Mouse (Mus musculus) A20 (cell line): ENCODE measurements at regions not wholly inside any gene's neighbourhood (a gene's known extent, or its start where the extent isn't known, plus 50 kb on each side); places are given as distances from the start of the nearest gene placed in this dataset.

Experiments used
- DNase-seq: peaks from one replicate; pipeline ENCODE4 v3.0.0-alpha.2; 2011; ENCODE audit warnings: low read depth, low spot score

DNA sequence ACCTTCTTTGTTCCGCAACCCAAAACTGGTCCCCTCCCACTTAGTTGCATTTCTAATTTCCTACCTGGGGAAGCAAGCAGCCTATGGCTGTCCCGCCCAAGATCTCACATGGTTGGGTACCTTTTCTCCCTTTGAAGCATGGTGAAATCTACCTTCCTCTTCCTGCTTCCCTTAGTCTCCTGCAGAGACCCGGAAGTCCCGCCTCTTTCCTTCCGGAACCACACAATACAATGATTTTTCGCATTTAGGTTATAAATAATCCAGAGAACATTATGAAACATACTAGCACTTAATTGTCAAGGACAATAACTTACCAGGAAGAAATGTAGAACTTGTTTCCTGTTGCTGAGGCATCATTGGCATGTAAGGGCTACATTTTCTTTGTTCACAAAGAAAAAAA lies 58.8 kb downstream of the 1700009N14Rik start:
- no peak for DNase-seq

DNA sequence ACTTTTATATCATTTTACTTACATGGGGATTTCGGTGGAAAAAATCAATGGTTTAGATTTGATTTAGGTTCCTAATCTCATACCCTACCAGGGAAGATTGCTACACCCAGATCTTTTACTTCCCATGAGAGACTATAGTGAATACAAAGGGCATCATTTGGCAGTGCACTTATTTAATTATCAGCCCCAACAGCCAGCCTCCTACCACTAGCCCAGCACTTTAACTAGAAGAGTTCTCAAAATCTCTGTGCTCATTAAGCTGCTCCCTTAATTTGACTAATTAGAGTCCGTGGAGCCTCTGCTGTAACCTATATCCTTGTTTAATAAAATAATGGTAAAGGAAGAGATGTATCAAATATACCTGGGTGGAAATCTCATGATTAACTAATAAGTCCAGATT lies 77.4 kb downstream of the 1700009N14Rik start:
- DNase-seq: no peak

DNA sequence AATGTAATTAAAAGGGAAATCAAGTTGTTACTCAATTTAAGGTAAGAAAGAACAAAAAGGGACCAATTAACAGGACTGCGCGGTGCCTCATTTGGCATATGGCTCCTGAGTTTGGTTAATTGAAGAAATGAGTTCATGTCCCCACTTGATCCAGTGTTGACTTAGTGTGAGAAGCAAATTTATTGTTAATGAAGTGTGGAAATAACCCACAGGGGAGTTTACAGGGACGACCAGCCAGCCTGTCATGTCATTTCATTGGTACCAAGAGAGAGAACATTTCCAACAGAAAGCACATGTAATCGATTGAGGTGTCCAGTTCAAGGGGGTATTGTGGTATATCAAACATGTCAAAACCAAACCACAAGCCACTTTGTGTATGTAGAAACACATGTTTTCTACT lies 78.6 kb downstream of the 1700009N14Rik start:
- no peak for DNase-seq

DNA sequence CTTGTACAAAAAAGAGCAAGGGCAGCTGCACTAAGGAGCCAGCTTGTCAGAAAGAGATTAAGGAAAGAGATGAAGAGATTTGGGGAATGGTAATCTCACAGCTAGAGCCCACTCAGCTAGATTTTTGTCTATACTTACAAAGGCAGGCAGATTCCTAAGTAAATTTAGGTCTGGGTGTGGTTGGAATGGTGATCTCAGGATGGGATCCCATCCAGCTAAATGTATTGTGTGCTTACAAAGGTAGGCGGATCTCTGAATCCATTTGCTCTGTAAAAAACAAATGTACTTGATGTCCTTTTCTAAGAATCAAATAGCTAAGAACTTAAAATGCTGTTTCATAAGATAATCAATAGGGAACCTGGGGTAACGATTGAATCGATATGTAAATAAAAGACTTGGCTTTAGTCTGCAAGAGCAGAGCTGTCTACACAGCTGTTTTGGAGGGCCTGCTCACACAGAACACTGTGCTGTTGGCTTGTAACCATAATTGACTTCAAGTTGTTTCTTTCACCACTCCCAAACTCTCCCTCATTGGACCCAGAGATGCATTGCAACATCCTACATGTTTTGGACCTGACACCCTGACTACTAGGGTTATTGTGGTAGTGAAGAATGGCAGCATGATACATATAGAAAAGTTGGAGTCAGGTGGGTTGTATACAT lies 106.1 kb downstream of the 1700009N14Rik start:
- DNase-seq: no peak

DNA sequence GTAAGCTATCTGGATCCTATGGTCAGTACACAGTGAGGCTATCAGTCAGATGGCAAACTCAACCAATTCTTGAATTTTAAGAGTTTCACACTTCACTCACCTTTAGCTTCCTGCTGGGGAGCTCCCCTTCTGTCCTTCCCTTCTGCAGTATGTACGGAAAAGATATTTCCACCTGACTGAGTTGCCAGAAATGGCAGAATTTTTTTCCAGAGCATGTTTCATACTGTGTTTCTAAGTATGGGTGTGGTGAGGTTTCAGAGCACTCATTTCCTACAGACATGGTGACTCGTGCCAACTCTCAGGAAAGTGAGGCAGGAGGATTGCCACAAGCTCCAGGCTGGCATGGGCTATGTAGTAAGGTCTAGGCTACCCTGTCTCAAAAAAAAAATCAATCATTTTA lies 147.3 kb downstream of the 1700009N14Rik start:
- no peak for DNase-seq

DNA sequence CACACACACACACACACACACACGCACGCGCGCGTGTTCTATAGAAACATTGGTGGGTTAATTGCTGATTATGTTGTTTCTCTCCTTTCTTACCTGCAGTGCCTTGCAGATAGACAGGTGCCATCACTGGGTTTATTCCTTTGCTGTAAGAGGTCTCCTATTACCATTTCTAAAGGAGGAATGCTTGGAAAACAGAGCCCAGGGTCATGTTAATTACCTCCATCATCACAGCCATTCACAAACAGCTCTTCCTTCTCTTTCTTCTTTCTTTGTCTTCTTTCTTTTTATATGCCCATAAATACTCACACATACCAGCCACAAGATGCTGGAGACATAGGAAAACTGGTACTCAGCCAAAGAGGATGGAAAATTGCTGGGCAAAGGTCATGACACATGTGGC lies 155.0 kb downstream of the 1700009N14Rik start:
- no peak for DNase-seq

DNA sequence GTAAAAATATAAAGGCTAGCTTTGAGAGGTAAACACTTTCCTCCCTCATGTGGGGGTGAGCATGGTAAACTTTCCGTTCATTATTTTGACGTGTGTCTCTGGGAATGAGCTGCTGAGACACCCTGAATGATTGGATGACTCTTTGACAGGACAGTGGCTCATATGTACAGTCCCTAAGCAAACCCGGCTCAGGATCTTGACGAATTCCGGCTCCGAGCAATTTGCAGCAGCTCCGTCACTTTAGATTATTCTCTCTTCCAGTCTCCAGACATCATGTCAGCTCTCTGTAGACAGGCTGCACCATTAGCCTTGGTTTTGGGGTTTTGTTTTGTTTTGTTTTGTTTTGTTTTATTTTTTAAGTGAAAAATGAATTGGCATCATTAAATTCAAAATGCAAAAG lies 194.0 kb downstream of the 1700009N14Rik start:
- DNase-seq: no peak

DNA sequence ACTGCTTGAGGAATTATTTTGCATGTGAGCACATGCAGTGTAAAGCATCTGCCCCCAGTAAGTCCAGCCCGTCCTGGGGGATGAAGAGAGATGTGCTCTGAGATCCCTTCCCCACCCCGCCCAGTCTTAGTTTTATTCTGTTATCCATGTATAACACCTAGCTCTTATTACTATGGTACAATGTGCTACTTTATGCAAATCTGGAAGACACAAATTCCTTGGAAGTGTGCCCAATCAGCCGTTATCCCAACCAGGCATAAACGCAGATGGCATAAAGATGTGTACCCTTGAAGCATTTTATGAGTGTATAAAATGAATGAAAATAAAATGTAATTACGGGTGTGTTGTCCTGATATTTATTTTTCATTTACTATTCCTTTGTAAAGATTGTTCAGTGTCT lies 194.8 kb downstream of the 1700009N14Rik start:
- DNase-seq: no peak

DNA sequence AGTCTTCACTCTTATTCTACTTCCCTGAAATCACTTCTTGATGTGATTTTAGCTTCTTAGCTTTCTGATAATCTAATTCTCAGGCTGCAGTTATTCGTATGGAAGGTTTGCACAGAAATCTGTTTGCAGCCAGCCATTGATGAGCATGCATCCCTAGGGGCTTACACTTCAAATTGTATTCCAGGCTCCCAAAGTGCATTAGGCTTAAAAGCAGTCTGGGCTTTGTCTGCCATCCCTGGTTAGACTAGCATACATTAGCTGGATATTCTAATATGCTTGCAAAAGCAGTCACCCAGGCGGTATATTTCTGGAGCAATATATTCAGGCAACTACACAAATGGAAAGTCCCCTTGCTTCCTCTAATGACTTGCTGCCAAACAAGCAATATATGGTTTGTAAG lies 210.4 kb downstream of the 1700009N14Rik start:
- DNase-seq: no peak

DNA sequence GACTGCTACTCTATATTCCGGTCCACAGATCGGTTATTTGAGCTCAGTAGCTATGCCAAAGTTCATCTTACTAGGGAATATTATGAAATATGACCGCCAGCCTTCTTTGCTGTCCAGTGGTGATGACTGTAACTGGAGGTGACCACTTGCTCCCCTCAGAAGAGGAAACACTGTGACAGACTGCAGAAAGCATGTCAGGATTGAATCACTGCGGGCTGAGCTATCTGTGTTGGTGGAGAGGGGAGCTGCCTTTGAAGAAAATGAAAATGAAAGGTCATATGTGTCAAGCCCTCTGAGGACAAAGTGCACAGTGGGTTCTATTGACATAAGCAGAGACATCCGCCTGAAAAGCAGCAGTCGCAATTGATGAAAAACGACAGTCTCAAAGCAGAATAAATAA lies 222.5 kb downstream of the 1700009N14Rik start:
- DNase-seq: no peak

DNA sequence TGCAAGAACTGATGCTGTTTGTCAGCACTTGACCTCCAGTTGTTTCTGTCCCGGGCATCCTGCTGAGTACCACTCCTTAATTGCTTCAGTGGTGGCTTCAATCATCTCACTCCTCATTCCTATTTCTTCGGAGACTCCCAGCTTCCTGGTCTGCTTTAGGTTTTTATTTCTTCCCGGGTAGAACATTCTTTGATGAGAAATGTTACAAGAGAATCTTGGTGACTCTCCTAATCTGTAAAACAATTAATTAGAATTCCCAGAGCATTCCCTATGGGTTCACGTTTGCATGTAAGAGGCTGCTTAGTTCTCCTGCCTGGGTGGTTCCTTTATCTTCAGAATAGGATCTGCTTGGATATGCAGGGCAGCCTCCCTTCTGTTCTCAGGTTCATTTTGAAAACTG lies 245.1 kb downstream of the 1700009N14Rik start:
- DNase-seq: no peak

DNA sequence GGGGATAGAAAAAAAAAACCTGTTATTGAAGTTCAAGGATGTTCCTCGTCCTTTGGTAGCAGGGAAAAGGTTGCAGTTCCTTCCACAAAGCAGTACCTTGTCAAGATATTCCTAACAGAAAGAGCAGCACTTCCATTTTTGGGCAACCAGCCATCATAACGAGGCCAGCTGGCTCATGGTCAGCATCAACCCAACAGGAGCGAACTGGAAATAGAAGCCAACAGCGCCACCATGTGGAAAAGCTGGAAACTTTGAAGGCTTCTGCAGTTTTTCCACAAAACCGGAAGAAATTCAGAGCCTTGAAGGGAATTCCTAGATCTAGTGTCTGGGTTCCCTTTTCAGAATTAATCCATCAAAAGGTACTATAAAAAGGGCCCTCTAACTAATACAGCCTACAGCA lies 247.5 kb downstream of the 1700009N14Rik start:
- DNase-seq: peak; percentile 40

DNA sequence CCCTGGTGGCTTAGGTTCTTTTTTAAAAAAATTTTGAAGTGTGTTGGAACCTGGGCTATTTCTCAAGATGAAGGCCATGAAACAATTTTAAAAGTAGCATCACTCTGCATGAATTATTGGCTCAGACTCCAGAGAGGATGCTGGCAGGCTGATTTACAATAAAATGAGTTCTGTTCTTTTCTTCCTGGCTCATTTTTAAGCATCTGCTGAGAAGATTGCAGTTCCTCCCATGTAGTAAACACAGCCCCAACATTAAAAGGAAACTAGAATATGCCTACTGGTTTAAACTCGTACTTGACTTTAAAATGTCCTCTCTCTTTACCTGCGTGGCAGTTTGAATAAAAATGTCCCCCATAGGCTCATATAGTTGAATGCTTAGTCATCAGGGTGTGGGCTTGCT lies 249.3 kb downstream of the 1700009N14Rik start:
- no peak for DNase-seq

DNA sequence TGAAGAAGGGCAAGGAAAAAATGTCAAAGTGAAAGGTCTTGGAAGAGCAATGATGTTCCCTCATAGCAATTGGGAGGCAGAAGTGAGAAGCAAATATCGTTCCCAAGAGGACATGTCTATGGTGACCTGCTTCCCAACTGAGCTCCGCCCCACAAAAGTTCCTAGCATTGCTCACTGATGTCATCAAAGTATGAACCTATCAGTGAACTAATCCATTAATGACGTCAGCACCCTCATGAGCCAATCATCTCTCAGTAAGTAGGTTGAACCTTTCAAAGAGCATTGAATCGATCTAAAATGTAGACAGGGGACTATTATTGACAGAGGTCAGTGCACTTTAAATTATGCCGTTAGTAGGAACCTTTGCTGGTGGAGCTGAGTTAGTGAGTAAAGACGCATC lies 267.4 kb downstream of the 1700009N14Rik start:
- DNase-seq: no peak

DNA sequence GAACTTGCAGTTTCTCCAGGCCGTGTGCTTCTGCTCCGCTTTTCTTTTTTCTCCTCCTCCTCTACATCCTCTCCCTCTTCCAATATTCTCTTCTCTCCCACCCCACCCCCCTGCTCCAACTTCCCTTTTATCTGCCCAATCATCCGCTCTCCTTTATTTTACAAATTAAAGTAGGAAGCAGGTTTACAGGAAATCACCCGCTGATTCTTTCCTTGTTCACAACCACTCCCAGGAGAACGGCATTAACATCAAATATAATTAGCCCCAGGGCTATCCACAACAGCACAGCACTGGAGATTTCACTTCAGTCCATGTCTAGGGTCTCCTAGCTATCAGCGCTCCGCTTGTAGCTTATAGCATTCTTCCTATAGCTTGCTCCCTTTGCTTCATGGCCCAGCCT lies 268.6 kb downstream of the 1700009N14Rik start:
- DNase-seq: no peak

DNA sequence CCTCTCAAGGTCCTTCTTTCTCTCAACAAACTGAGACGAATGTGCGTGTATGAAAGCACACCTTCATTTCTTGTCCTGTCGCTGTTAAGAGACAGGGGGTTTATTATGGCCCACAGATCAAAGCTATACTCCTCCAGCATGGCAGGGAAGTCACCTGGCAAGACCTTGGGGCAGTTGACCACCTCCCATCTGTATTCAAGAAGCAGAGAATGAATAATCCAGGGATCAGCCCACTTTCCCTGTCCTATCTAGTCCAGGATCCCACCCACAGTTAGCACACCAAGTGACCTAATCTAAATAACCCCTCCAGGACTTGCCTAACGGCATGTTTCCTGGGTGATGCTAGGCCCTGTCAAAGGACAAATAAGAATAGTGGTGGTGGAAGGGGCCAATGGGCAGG lies 269.9 kb downstream of the 1700009N14Rik start:
- no peak for DNase-seq

DNA sequence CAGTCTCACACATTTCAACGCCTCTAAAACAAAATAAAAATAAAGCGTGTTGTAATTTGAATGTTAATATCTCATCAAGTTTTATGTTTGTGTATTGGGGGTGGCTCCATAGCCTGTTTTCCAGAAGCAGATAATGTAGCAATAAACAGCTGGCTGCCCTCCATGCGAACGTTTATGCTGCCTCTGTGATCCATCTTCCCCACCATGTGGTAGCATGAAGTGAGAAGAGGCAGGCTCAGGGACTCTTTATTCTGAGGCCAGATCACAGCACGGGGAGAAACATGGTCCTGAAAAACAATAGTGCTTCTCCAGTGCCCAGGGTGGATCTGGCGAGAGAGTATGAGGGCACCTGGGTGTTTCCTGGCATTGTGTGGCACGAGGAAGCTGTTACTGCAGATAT lies 271.4 kb downstream of the 1700009N14Rik start:
- no peak for DNase-seq

DNA sequence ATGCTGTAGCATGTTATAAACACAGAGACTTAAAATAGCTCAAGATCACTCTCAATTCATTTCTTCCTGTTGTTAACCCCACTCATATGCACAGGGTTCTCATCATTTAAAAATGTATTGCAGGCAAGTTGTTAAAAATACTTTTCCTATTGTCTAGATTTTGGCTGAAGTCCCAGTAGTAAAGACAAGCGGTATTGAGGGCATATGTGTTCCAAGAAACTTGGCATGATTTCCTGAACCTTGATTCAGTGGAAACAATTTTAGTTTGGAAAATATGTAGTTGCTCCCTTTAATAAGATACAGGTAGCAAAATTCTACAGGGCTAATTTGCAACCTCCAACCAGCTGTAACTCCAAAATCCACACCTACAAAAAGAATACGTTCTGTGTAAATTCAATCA lies 315.5 kb downstream of the 1700009N14Rik start:
- no peak for DNase-seq

DNA sequence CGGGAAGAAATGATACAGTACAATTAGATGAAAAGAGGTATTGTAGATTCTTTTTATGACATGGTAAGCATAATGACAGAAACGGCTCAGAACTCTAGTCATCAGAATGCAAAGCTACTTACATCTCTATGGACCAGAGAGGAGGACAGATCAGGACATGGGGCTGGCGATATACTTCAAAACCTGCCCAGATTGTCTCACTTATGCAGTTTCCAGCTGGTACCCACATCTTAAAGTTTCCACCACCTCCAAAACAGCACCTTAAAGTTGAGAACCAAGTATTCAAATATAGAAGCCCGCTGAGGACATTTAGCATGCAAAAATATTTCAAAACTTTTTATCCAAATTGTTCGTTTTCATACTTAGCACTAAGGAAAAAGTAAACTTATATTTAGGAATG lies 341.0 kb downstream of the 1700009N14Rik start:
- no peak for DNase-seq

DNA sequence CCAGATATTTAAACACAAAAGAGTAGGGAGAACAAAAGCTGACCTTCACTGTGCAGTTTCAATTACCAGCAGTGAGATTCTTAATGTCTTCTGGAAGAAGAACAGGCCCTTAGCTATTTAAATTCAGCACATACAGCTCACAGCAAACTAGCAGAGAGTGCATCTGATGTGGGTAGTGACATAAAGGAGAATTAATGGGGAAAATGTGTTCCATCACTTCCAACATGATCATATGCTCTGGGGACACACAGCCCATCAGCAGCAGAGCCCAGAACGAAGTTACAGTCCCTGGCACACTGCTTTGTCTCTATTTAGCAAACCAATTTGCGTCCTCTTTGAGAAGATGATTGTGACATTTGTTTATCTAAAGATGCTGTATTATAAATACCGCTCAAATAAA lies 332.9 kb upstream of the Aco1 start:
- DNase-seq: no peak

DNA sequence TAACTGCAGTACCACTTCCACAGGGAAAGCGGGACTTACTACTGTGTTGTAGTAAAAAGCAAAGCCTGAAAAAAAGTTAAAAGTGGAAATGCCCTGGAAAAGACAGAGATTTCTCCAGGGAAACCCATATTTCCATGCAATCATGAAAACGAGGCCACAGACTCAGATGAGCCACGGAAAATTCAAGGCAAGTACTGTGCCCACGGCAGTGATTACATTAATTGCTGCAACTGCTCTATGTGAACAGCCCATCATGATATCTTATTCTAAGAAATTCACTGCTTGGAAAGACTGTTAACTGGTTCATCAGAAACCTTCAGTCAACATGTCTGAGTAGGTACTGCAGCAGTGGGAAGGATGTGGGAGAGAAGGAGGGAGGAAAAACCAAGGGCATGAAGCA lies 330.1 kb upstream of the Aco1 start:
- DNase-seq: no peak

DNA sequence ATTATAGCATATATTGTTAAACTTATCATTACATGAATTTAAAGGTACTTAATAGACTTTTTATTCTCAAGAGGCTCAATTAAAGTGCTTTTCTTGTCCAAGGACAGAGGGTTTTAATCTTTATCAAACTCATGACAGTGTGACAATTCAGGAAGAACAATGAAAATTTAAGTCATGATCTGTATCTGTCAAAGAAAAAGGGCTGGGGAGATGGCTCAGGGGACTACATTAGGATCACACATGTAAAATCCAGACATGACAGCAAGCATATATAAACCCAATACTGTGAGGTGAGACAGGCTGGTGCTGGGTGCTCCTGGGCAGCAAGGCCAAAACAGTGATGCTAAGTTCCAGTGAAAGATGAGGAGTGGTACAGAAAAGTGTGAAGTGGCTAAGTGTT lies 327.3 kb upstream of the Aco1 start:
- DNase-seq: no peak

DNA sequence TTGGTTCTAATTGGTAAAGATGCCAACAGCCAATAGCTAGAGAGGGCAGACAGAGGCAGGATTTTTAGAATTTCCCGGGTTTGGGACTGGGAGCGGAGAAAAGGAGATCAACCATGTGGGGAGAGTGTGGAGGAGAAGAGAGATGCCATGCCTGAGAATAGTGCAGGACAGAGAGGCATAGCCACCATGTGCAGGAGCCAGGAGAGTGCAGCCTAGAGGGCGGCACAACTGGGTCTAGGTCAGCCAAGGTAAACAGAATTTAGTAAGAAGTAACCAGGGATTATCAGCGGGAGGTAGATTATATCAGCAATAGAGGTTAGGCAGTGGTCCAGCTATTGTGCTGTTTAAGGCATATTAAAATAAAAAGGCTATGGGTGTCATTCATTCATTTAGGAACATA lies 325.2 kb upstream of the Aco1 start:
- DNase-seq: no peak

DNA sequence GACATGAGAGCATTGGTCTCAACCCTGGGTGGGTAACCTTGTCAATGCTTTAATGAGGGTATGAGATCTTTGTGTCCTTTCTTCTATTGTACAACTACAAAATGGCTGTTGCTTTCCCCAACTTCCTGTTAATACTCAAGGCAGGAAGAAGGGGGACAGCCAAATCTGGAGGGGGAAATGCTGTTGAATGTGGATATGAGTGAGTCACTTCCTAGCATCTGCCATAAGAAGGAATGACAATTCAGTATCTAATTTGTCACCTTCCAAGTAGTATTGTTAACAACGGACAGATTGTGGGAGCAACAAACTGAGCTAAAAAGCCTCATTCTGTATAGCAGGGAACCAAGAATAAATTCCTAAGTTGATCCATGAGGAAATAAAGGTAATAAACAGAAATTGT lies 309.2 kb upstream of the Aco1 start:
- DNase-seq: no peak
